Mouse (Mus musculus): ENCODE measurements around the gene Slc9a8. TPM values are rescaled to one million over a fixed set of nuclear protein-coding genes. Genes with fewer than 3 reads are reported as not detected.

Gene Slc9a8
- total RNA-seq, 2 experiments from 2014 or later = 33.6 to 35.0 TPM

DNA sequence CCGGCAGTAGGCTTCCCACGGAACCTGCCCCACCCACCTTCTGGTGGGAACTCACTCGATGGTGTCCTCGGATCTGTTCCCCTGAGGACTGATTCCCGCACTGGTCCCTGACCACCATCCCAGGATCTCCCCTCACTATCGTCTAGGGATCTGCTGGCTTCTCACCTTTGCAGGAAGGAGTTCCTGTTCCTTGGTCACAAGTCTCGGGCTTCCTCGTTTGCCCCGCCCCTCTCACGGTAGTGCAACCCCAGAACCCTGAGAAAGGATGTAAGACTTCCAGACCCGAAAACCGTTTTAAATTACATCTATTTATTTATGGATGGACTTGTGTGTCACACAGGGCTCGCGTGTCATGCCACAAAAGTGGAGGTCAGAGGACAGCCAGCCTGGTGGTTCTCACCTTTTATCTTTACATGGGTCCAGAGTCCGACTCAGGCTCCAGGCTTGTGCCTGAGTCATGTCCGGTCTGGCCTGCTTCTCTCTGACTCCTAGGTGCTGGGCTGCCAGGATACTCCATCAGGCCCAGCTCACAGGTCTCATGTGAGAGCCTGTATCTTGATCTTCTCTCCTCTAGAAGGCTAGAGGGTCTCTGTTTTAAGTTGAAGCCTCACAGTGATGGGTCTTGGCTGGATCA is 14.1 kb upstream of the Slc9a8 start:
- no peak for DNase-seq (ENCODE audit: low spot score in 2 of 2)

DNA sequence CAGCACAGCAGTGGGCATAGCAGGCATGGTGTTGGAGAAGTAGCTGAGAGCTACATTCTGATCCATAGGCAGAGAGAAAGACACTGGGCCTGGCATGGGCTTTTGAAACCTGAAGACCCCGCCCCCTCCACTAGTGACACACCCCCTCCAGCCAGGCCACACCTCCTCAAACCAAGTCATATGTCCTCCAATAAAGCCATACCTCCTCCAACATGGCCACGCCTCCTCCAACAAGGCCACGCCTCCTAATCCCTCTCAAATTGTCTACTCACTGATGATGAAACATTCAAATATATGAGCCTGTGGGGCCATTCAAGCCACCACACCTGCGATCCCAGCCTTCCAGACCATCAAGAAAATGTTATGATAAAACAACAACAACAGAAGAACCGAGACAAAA is 7.1 kb upstream of the Slc9a8 start:
- DNase-seq (ENCODE audit: low spot score in 2 of 2) = no peak

DNA sequence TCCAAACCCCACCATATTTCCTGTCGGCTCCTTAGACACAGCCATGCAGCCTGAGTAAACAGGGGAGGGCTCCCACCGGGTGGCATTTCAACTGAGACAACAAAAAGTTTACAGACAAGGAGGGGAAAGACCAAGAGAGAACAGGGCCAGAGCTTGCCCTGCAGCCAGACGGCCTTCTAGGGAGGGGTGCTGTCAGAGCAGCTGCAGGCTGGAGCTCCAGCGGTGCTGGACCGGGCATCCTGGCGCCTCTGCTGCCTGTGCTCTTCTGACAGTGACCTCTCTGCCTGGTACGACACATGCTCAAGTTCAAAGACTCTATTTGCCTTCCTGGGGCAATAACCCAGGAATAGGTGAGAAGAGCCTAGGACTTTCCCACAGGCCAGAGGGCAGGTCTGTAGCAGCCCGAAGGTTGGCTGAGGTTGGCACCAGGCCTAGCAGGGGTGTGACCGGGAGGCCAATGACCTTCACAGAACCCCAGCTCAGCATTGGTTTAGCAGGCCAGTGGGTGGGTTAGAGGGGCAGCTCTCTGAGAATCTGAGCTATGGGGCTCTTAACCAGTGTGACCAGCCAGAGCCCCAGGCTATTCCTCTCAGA is 5.4 kb upstream of the Slc9a8 start:
- DNase-seq (ENCODE audit: low spot score in 2 of 2) = no peak

DNA sequence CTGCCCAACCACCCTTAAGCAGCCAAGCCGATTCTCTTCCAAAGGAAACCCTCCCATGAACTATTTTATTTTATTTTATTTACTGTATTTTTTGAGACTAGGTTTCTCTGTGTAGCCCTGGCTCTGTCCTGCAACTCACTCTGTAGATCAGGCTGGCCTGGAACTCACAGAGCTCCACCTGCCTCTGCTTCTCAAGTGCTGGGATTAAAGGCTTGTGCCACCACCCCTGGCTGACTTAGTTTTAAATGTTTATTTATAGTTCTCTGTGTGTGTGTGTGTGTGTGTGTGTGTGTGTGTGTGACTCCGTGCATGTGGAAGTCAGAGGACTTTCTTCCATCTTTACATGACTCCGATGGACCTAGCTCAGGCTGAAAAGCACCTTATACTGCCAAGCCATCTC is 4.5 kb upstream of the Slc9a8 start:
- DNase-seq (ENCODE audit: low spot score in 2 of 2) = no peak

DNA sequence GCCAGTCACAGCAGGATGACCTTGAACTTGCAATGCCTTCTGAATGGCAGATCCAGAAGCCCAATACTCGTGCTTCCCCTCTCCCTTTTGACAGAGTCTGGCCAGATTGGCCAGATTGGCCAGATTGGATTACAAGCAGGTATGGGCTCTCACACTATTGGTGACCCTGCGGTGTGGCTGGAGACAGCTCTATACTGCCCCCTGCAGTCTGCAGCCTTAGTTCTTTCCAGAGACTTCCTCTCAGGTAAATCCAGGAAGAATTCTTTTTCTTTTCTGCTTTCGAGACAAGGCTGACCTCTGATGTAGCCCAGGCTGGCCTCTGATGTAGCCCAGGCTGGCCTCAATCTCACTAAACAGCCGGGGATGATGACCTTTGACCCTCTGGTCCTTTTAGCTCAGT is 3.8 kb upstream of the Slc9a8 start:
- DNase-seq (ENCODE audit: low spot score in 2 of 2) = peak; percentile 73 to 79

DNA sequence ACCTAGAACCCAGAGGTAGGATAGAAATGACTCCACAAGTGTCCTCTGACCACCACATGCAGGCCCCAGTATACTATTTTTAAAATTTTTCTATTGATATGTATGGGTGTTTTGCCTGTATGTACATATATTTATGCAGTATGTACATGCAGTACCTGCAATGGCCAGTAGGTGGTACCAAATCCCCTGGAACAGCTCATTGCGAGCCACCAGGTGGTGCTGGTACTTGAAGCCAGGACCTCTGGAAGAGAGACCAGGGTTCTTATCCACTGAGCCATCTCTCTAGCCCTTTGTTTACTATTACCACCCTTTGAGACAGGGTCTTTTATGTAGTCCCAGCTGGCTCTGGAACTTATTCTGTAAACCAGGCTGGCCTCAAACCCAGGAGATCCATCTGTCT is 2.3 kb upstream of the Slc9a8 start:
- peak; percentile 56 to 67 for DNase-seq (ENCODE audit: low spot score in 2 of 2)

DNA sequence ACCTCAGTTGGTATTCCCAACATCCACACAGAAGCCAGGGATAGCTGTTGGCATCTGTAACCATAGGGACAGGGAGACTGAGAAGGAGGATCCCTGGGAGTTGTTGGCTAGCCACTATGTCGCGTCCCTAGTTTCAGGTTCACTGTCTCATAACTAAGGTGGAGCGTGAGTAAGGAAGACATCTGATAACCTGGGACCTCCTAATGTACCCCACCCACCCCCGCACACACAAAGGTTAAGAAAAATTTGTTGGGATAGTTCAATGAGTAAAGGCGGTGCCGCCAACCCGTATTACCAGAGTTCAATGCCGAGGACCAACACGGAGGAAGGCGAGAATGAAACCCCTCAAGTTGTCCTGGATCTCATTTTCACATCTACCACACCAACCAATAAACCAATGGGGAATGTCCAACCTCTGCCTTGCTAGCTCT is 686 bp upstream of the Slc9a8 start:
- DNase-seq (ENCODE audit: low spot score in 2 of 2) = peak in 1 of 2 experiments; percentile 22

DNA sequence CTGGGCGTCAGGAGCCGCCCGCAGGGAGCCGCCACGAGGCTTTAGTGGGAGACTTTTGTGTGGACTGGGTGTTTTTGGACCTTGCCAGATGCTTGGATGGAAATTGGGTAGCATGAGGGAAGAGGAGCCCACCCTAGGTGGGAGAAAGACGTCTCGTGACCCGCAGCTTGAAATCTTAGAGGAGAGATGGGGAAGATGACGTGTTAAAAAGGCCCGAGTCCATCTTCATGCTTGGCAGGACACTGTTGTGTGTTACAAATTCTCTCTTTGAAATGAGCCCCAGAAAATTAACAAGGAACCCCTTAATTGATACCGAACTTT is 598 bp downstream of the Slc9a8 start:
- DNase-seq (ENCODE audit: low spot score in 2 of 2) = no peak

DNA sequence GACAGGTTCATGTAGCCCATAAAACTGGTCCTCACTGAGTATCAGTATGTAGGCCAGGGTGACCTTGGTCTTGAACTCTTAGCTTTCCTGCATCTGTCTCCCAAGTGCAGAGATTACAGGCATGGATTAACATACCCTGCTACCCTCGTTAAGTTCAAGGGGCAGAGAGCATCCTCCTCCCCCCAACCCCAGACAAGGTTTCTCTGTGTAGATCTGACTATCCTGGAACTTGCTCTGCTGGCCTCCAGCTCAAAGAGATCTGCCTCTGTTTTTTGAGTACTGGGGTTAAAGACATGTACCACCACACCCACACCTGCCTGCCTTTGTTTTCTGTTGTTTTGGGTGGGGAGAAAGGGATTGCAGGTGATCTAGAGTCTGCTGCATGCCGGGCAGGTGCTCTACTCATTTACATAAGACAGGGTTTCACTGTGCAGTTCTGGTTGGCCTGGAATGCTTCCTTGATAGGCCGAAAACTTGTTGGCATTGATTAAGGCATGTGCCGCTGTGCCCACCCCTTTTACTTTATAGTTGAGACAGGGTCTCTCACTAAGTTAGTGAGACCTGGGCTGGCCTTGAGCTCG is 1.6 kb downstream of the Slc9a8 start:
- DNase-seq (ENCODE audit: low spot score in 2 of 2) = no peak

DNA sequence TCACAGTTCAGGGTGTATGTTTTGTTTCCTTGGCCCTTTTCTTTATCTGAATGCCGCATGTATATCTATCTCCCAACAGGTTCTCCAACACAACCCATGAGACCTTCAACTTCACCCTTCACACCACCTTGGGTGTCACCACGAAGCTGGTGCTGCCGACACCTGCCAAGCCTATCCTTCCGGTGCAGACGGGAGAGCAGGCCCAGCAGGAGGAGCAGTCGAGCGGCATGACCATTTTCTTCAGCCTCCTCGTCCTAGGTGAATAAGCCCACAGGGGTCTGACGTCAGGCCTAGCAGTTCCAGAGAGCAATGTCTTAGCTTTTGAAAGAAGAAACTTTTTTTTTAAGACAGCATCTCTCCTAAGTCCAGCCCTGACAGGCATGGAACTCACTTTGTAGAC is 2.5 kb downstream of the Slc9a8 start:
- no peak for DNase-seq (ENCODE audit: low spot score in 2 of 2)

DNA sequence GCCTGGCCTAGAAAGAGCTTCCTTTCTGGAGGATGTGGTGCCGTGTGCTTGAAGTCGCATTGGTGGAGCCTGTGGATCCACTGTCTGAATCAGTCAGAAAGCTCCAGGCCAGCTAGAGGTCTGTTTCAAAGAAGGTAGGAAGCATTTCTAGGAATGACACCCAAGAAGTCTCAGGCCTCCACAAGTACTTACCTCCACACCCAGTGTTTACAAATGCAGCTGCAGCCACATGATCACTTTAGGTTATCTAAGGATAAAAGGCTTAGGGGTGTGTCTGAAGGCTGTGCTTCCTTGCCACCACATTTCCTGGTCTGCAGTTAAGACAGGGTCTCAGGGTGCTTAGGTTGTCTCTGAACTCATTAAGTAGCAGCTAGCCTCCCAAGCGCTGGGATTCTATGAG is 3.0 kb downstream of the Slc9a8 start:
- no peak for DNase-seq (ENCODE audit: low spot score in 2 of 2)

DNA sequence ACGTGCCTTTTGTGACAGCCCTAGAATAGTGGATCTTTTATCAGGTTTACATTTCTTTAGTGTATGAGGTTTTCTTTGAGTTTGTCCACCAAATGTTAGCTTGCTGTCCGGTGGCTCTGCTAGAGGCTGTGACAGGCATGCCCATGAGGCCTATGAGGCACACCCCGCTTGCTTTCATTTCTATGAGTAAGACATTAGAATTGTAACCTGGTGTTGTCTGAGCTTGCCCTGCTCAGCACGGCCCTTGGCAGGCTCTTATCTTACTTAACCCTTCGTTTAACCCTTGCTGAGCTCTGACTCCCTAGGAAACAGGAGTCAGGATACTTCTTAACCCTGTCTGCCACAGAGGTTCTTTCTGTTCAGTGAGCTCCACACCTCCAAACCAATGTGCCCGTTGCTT is 3.9 kb downstream of the Slc9a8 start:
- DNase-seq (ENCODE audit: low spot score in 2 of 2) = no peak

DNA sequence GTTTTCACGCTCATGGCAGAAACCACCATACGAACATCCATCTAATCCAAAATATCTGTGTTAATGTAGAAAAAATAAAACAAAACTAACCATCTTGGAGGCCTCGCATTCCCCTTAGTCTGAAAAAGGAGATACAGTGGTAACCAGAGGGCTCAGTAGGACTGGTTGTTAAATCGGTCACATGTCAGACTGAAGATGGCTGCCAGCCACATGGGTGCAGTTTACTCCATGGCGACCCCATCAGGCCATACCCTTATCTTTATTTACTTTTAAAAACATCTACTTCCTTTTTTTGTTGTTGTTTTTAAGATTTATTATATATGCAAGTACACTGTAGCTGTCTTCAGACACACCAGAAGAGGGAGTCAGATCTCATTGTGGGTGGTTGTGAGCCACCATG is 8.1 kb downstream of the Slc9a8 start:
- no peak for DNase-seq (ENCODE audit: low spot score in 2 of 2)

DNA sequence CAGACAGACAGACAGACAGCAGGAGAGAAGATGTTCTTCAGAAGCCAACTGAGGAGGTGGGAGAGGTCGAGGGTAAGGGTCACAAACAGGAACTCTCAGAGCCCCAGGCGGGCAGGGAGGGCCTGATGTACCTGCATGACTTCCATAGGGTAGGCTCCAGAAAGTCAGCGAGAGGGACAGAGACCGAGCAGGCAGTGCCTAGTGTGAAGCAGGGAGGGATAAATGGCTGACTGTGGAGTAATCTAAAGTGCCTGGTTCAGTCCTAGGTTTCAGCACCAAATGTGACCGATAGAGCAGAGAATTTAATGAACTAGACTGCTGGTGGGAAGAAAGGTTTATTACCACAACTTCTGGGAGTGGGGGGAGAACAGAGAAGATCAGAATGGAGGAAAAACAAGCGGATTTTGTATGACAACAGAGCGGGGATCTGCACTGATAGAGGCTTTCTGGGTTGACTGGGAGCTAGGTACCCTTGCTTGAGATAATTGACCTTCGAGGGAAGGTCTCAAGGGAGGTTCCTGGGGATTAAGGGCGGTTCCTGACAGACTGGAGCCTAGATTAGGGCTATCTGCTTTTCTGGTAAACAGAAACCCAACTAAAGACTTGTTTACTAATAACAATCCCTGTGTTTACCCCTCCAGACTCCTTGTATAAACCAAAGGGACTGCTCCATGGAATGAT is 9.4 kb downstream of the Slc9a8 start:
- DNase-seq (ENCODE audit: low spot score in 2 of 2) = no peak

DNA sequence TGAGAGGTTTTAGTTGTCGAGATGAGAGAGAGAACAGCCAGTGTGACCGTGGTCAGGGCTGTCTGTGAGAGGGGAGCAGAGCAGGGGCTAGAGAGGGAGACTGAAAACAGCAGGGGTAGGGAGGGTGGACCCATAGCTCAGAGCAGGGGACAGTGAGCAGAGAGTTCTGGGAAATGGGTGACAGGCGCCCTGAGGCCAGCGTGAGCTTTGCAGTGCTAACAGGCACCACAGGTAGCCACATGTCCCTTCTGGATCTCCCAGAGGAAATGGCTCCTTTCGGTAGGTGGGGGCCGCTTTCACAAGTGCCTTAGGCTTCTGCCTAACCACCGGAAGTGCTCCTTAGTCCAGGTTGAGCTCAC is 9.9 kb downstream of the Slc9a8 start:
- DNase-seq (ENCODE audit: low spot score in 2 of 2) = no peak

DNA sequence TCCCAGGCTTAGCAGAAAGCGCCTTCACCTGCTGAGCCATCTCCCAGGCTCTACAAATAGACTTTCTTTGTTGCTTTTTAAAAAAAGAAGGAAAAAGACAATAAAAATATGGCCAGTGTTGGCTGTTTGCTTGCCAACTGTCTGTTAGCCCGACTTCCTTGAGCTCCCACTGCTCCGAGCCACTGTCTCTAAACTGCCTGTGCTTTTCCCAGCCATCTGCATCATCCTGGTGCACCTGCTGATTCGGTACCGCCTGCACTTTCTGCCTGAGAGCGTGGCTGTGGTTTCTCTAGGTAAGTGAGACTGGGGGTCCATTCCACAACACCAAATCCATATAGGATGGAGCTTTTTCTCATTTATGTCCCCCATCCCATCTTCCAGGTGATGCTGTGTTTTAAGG is 13.1 kb downstream of the Slc9a8 start:
- no peak for DNase-seq (ENCODE audit: low spot score in 2 of 2)

DNA sequence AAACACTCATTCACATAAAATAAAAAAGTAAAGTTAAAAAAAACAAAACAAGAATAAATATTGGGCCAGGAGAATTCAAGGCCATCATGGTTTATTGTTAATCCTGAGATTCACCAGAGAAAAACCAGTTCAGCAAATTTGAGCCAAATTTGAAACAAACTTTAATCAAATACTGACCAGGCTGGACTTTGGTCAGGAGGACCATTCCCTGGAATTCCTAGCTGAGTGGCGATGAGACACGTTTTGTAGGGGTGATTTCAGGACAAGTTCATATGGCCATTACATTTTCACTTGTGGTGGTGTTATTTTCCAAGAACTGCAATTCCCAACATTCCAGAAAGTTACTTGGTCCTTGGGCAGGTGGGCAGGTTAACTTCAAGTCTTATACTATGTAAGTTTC is 14.1 kb downstream of the Slc9a8 start:
- DNase-seq (ENCODE audit: low spot score in 2 of 2) = no peak

DNA sequence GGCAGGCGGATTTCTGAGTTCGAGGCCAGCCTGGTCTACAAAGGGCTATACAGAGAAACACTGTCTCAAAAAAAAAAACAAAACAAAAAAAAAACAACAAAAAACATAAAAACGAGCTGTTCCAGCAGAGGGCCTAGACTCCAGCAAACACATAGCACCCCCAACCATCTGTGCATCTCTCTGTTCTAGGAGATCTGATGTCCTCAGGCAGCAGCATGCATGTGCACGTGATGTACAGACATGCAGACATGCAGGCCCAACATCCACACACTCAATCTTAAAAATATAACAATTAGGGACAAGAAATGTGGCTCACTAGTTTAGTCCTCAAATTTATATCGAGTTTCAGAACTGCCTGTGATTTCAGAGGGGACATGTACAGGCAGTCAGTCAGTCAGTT is 14.9 kb downstream of the Slc9a8 start:
- DNase-seq (ENCODE audit: low spot score in 2 of 2) = no peak

DNA sequence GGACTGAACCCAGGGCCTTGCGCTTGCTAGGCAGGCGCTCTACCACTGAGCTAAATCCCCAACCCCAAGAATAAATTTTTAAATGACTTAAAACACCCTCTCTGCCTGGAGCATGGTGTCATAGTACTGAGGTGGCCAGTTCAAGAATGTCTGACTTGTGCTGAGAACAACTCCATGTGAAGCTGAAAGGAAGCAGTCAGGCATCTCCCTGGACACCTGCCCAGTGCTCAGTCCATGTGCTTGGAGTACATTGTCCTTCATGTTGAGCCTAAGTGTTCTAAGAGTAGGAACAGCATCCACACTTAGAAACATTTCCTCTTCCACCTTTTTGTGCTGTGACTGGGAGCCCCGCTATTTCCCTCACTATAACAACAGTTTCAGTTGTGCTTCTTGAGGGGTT is 17.9 kb downstream of the Slc9a8 start:
- no peak for DNase-seq (ENCODE audit: low spot score in 2 of 2)

DNA sequence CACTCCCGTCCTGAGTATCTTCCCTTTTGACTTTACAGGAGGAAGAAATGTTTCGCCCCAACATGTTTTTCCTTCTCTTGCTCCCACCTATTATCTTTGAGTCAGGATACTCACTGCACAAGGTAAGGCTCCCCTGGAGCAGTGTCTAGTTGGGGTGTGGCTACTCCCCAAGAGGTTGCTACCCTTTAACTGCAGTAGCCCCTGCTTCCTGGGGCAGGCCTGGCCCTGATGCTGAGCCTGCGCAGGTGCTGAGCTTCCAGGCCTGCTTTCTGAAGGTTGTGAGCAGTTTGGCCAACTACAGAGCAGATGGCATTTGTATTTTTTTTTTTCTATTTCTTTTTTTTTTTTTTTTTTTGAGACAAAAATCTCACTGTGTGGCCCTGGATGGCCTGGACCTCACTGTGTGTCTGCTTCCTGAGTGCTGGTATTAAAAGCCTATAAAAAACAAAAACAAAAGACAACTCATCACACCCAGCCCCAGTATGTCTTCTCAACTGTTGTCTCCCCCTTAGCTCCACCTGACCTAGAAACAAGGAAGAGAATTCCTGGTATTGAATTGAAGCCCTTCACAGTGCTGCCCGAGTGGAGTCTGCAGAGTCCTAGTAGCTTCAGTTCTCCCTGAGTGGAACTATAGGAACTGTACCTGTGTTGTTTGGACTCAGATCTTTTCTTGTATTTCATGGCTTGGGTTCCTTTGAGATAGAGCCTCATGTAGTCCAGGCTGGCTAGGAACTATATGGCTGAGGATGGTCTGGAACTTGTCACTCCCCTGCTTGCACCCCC is 22.1 kb downstream of the Slc9a8 start:
- DNase-seq (ENCODE audit: low spot score in 2 of 2) = no peak

DNA sequence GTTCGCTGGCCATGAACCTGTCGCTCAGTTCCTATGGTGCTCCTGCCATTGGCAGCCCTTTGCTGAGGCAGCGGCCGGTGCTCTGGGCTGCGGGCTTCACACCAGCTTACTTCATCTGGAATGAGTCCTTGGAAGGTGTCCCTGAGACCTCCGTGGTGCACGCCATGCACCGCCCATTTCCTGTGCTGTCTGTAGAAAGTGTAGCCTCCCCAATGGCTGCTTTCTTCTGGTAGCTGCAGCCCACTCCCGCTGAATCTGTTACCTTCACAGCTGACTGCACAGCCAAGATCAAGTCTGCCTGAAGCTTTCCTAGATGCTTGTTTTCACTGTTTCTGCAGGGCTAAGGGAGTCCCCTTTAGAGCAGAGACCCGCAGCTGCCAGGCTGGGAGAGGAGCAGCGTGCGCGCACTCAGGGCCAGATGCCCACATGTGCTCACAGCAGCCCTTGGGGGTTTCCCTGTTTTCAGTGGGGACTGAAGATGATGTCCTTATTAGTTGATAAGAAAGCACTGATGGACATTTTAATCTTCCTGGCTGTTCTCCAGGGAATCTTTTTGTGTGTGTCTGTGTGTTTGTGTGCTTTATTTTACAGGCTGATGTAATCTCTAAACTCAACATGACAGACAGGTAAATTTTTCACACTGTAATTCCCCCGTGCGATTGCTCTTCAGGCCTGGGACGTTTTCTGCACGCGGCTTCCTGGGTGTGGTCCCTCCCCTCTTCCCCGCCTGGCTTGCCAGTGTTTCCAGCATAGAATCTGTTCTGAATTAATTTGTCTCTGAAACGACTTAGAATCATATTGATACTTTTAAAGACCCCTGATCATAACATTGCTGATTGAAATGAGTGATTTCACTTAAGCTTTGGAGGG is 24.6 kb downstream of the Slc9a8 start:
- DNase-seq (ENCODE audit: low spot score in 2 of 2) = peak in 1 of 2 experiments; percentile 26

Measured in layer of hippocampus, postnatal 10 days (tissue).